11 mouse cellular contexts compared by ENCODE assay signal in genomic region chr13:42195671-42196070, GRCm38 (mm10).
DNase-seq lines count a peak whose midpoint lies in the region.
"Had no signal": no experiment of that assay in that cellular context is flagged by ENCODE, and none has a peak within 500 bp of the region (broad histone marks: within the 10 kb centered on the region; RNA-seq: fewer than 3 reads in every experiment).

No protein-coding gene starts in this region.

- DNase-seq in adrenal gland, adult 8-10 months = peak; percentile 23
- no peak for DNase-seq in adrenal gland, postnatal 4 days (ENCODE audit: low spot score in 2 of 2)
- peak; percentile 71 for DNase-seq in heart, adult 11 months
- no peak for DNase-seq in heart, adult 9 months (ENCODE audit: low spot score in 2 of 2)
- DNase-seq in kidney, adult 8-10 months = no peak
- DNase-seq: cerebellum, adult 11-12 months; cerebellum, adult 2 months; cerebellum, adult 9-10 months; cerebellum, postnatal 10 days; cerebellum, postnatal 25 days; forebrain, postnatal 0 days had no signal

Comparison
In these comparisons a context has a peak if more than half of its experiments do, and no peak if none do; other contexts are left out.
1. DNase-seq: peak in adrenal gland, adult 8-10 months (single experiment) and heart, adult 11 months (single experiment); none in adrenal gland, postnatal 4 days (0 of 2), heart, adult 9 months (0 of 2) and kidney, adult 8-10 months (0 of 2).